In the genomic region with DNA sequence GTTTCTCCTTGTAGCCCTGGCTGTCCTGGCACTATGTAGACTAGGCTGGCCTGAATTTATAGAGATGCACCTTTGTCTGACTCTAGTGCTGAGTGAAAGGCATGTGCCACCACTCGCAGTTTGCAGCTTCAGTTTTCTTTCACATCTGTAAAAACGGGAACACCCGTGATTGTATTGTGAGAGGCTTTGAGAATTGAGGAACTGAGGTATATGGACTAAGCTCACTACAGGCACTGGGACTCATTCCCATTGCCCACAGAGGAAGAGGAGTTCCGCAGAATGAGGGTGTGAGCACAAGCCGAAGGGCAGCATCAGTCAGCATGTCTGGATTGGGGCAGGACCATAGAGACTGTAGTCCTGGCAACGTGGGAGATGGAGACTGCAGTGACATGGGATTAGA, we compare ENCODE assay signal across 8 mouse cellular contexts. TPM values are rescaled to one million over a fixed set of nuclear protein-coding genes. Genes with fewer than 3 reads are reported as not detected.
DNase-seq lines count a peak whose midpoint lies in the region; ATAC-seq and TF ChIP-seq lines count a peak whose summit lies in the region.
"Had no signal": no experiment of that assay in that cellular context is flagged by ENCODE, and none has a peak within 500 bp of the region (broad histone marks: within the 10 kb centered on the region; RNA-seq: fewer than 3 reads in every experiment).

No protein-coding gene starts in this region.

- no peak for ATAC-seq in lung, embryonic 14.5 days (ENCODE audit: insufficient read depth)
- no peak for ATAC-seq in midbrain, embryonic 15.5 days (replicated peaks)
- ATAC-seq in cerebellum, adult (ENCODE audit: insufficient number of reproducible peaks, low FRiP score, low TSS enrichment): no peak

- peak overlapping the region; percentile 99; the same call in 1 of the 2 replicates for H3K4me2 ChIP-seq in lung, embryonic 14.5 days
- peak overlapping the region; percentile 89; the same call in 1 of the 2 replicates for H3K4me2 ChIP-seq in midbrain, embryonic 15.5 days

- WGBS in lung, embryonic 14.5 days: 66% methylated on average over 6 of the region's 6 CpGs
- 69% methylated on average over 6 of the region's 6 CpGs for WGBS in midbrain, embryonic 15.5 days

- no peak for TF ChIP-seq CTCF in lung, embryonic 14.5 days (IDR thresholded peaks at IDR 0.05; ENCODE audit: low read depth)

- no peak overlapping the region for H3K9ac ChIP-seq in lung, embryonic 14.5 days
- no peak overlapping the region for H3K9ac ChIP-seq in midbrain, embryonic 15.5 days

- H3K9me3 ChIP-seq in lung, embryonic 14.5 days (ENCODE audit: low read depth, low read length): no peaks in the 10 kb centered on the region
- no peaks in the 10 kb centered on the region for H3K9me3 ChIP-seq in midbrain, embryonic 15.5 days

- DNase-seq in lung, embryonic 14.5 days: no peak
- no peak for DNase-seq in lung, postnatal 14 days
- DNase-seq in c-Kit-positive CD71-negative TER-119-negative erythroid progenitor cells, embryonic 14.5 days (ENCODE audit: low read depth): peak; percentile 26
- DNase-seq in induced T-regulatory cell, adult 2 months (ENCODE audit: low read depth): peak; percentile 40
- no peak for DNase-seq in kidney, postnatal 25 days
- DNase-seq: adrenal gland, postnatal 14 days had no signal

- H3K27me3 ChIP-seq in lung, embryonic 14.5 days (ENCODE audit: insufficient read depth, low read length): no peaks in the 10 kb centered on the region
- H3K27me3 ChIP-seq in midbrain, embryonic 15.5 days (replicated peaks): peaks cover 8% of the 10 kb centered on the region; the same call in 1 of the 2 replicates

- no peaks in the 10 kb centered on the region for H3K36me3 ChIP-seq in lung, embryonic 14.5 days (ENCODE audit: insufficient read depth)
- H3K36me3 ChIP-seq in midbrain, embryonic 15.5 days (replicated peaks): no peaks in the 10 kb centered on the region

- H3K4me3 ChIP-seq in lung, embryonic 14.5 days (ENCODE audit: low read depth, low read length): no peak overlapping the region
- no peak overlapping the region for H3K4me3 ChIP-seq in midbrain, embryonic 15.5 days

- H3K27ac ChIP-seq in lung, embryonic 14.5 days (ENCODE audit: low read depth): no peak overlapping the region
- H3K27ac ChIP-seq in midbrain, embryonic 15.5 days: no peak overlapping the region

- no peaks in the 10 kb centered on the region for H3K4me1 ChIP-seq in lung, embryonic 14.5 days (ENCODE audit: insufficient read depth)
- H3K4me1 ChIP-seq in midbrain, embryonic 15.5 days: peaks cover 12% of the 10 kb centered on the region

RNA-seq across cellular contexts. Expression of a gene that starts 1.2 kb away (rescaled TPM):
- polyA plus RNA-seq in lung, embryonic 14.5 days (2014; fragmentation: Nextera tagmentation; extraction: Ambion mirVana): 17.0 and 25.2 TPM in 2 replicates
- polyA plus RNA-seq in midbrain, embryonic 15.5 days (2015; fragmentation: Nextera tagmentation; extraction: Ambion mirVana): 21.4 and 22.0 TPM in 2 replicates

RNA-seq across cellular contexts. Expression of a gene that starts 42.8 kb away (rescaled TPM):
- 22.0 and 25.1 TPM in 2 replicates for polyA plus RNA-seq in lung, embryonic 14.5 days (2014; fragmentation: Nextera tagmentation; extraction: Ambion mirVana)
- polyA plus RNA-seq in midbrain, embryonic 15.5 days (2015; fragmentation: Nextera tagmentation; extraction: Ambion mirVana): 16.8 and 18.2 TPM in 2 replicates

RNA-seq across cellular contexts. Expression of a gene that starts 54.7 kb away (rescaled TPM):
- polyA plus RNA-seq in lung, embryonic 14.5 days (2014; fragmentation: Nextera tagmentation; extraction: Ambion mirVana): 1.4 and 1.6 TPM in 2 replicates
- polyA plus RNA-seq in midbrain, embryonic 15.5 days (2015; fragmentation: Nextera tagmentation; extraction: Ambion mirVana): 1.3 and 1.9 TPM in 2 replicates

Comparison
In these comparisons a context has a peak if more than half of its experiments do, and no peak if none do; other contexts are left out.
1. DNase-seq: peak in c-Kit-positive CD71-negative TER-119-negative erythroid progenitor cells, embryonic 14.5 days (single experiment) and induced T-regulatory cell, adult 2 months (single experiment); none in lung, embryonic 14.5 days (single experiment), lung, postnatal 14 days (single experiment) and kidney, postnatal 25 days (0 of 2).